Mouse (Mus musculus): ENCODE measurements at regions not wholly inside any gene's neighbourhood (a gene's known extent, or its start where the extent isn't known, plus 50 kb on each side); places are given as distances from the start of the nearest gene placed in this dataset.

DNA sequence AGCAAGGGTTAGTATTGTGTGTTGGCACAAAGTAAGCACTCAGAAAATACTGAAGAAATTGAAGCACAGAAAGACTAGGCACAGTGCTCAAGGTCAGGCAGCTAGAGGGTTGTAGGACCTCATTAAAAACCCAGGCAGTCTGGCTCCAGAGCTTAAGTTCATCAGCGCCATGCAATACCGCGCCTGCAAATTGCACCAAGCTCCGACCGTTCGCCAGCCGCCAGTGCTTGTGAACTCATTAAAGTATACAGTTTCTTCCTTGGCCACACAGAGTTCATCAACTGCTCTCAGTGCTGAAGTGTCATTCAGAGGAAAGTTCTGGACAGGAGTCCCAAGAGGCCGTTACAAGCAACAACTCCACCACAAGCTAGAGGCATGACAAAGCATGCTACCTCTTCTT lies 397.5 kb downstream of the Lmo4 start:
- TF ChIP-seq CTCF (IDR thresholded peaks at IDR 0.05; ENCODE audit: low read depth): no peak
- no peak for TF ChIP-seq EP300 (IDR thresholded peaks at IDR 0.05; ENCODE audit: low read depth)

Data from heart, postnatal 0 days (tissue).